Mouse (Mus musculus) intestine, embryonic 14.5 days (tissue): Measurements from ENCODE around the gene Cpne7. TPM values are rescaled to one million over a fixed set of nuclear protein-coding genes. Genes with fewer than 3 reads are reported as not detected.

Experiments used
- ATAC-seq: fragments of 200-750 bp; cut with Nextera tagmentation; replicated peaks from 2 replicates; pipeline ENCODE4 v1.8.0; 2017; ENCODE audit warnings: low read depth, moderate number of reproducible peaks, moderate TSS enrichment, moderate library complexity; ENCODE audit not compliant: low FRiP score, low TSS enrichment
- DNase-seq: peaks from one replicate; pipeline ENCODE4 v3.0.0-alpha.2; 2018; ENCODE audit warnings: low spot score
- H3K27ac ChIP-seq: fragments of 300-500 bp; sonication (generic); 2 replicates; pipeline ENCODE4 v1.5.1; 2014; ENCODE audit warnings: low read depth, mild to moderate bottlenecking, control low read depth
- H3K27me3 ChIP-seq: fragments of 300-500 bp; sonication (generic); replicated peaks from 2 replicates; pipeline ENCODE4 v1.6.1; 2014; ENCODE audit warnings: low read length, control low read depth; ENCODE audit not compliant: control insufficient read depth, insufficient read depth
- H3K36me3 ChIP-seq: fragments of 300-500 bp; sonication (generic); 2 replicates; pipeline ENCODE4 v1.6.1; 2014; ENCODE audit warnings: low read length, control low read depth; ENCODE audit not compliant: control insufficient read depth, insufficient read depth
- H3K4me1 ChIP-seq: fragments of 300-500 bp; sonication (generic); replicated peaks from 2 replicates; pipeline ENCODE4 v1.6.1; 2014; ENCODE audit warnings: low read length, control low read depth, mixed read lengths; ENCODE audit not compliant: control insufficient read depth, insufficient read depth
- H3K4me2 ChIP-seq: fragments of 300-500 bp; sonication (generic); 2 replicates; pipeline ENCODE4 v1.6.1; 2014; ENCODE audit warnings: low read length
- H3K4me3 ChIP-seq: fragments of 300-500 bp; sonication (generic); 2 replicates; pipeline ENCODE4 v1.5.1; 2014; ENCODE audit warnings: low read depth, low read length, control low read depth, mixed read lengths
- H3K9ac ChIP-seq: fragments of 300-500 bp; sonication (generic); 2 replicates; pipeline ENCODE4 v1.6.1; 2014; ENCODE audit warnings: mild to moderate bottlenecking, low read length
- H3K9me3 ChIP-seq: fragments of 300-500 bp; sonication (generic); 2 replicates; pipeline ENCODE4 v1.6.1; 2016; ENCODE audit warnings: low read length, control low read depth; ENCODE audit not compliant: control insufficient read depth
- WGBS: fragments of 180-500 bp; shearing (Covaris S2); extraction: QIAGEN DNeasy Blood & Tissue Kit; methylation state at CpG from one replicate; pipeline ENCODE4 v1.1.7; 2014; 5-methylcytosine and 5-hydroxymethylcytosine counted together
- polyA plus RNA-seq: library from polyadenylated mRNA; unstranded; fragments of >200 nt; fragmentation: Nextera tagmentation; extraction: Ambion mirVana; gene quantifications from 2 replicates; pipeline ENCODE4 v1.2.1, GENCODE M21; 2014

Gene Cpne7
- 0.70 and 0.85 TPM in 2 replicates for polyA plus RNA-seq

DNA sequence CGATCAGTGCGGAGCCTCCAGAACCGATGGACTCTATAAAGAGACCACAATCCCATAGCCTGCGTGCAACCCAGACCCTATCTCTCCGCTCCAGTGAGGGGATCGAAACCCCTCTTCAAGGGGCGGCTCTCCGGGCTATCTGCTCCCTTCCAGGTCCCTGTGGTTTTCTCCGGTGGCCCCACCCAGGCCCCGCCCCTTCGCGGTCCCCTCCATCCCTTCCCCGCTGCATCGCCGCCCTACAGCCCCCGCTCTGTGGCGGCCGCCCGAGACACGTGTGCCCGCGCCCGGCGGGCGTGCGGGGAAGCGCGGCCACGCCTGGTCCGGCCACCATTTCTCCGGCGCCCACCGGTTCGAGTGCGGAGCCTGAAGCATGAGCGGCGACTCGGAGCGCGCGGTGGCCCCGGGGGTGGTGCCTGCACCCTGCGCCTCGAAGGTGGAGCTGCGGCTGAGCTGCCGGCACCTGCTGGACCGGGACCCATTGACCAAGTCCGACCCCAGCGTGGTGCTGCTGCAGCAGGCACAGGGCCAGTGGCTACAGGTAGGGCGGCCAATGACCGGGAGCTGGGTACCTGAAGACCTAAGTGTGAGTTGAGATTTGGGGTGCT lies at the start of gene Cpne7:
Gene Cpne7, plus strand, starts transcription at position 248 of the 605 bp plus-strand sequence.
- H3K36me3 ChIP-seq = no peaks in the 10 kb centered on the region
- H3K27me3 ChIP-seq = peaks cover 43% of the 10 kb centered on the region
- H3K4me2 ChIP-seq = peak within 1 kb of the TSS; percentile 84
- H3K9ac ChIP-seq = peak within 1 kb of the TSS; percentile 22
- WGBS = under 1% methylated on average over 48 of the region's 51 CpGs
- peaks cover 12% of the 10 kb centered on the region for H3K4me1 ChIP-seq
- DNase-seq (no peak), ATAC-seq (peak; percentile 62; the same call in 1 of the 2 replicates)
- H3K4me3 ChIP-seq = peak within 1 kb of the TSS; percentile 41
- H3K27ac ChIP-seq = no peak within 1 kb of the TSS
- H3K9me3 ChIP-seq = no peaks in the 10 kb centered on the region

DNA sequence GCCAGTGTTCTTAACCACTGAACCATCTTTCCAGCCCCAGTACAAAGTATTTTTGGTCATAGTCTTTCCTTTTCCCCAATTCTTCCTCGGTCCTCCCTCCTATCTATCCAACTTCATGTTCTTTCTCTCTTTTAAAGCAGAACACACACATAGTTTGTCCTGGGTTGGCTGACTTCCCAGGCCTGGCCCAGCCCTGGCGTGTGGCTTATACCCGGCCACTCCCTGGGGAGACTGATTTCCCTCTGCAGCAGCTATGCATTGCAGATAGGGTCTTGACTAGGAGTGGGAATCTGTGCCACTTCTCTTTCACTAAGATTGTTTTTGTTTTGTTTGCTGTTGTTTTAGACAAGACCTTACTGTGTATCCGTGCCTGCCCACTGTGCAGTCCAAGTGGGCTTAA lies 46.0 kb upstream of the Cpne7 start:
- peaks cover 60% of the 10 kb centered on the region for H3K36me3 ChIP-seq
- DNase-seq (no peak), ATAC-seq (no peak)
- H3K27ac ChIP-seq = no peak overlapping the region
- H3K9ac ChIP-seq = no peak overlapping the region
- no peaks in the 10 kb centered on the region for H3K27me3 ChIP-seq
- 77% methylated on average over 4 of the region's 4 CpGs for WGBS
- no peak overlapping the region for H3K4me3 ChIP-seq
- H3K9me3 ChIP-seq = no peaks in the 10 kb centered on the region
- H3K4me2 ChIP-seq = no peak overlapping the region
- peaks cover 7% of the 10 kb centered on the region for H3K4me1 ChIP-seq

GRCm38 (mm10) chr8:123077213-123077612 lies 40.0 kb upstream of the Cpne7 start:
- H3K4me1 ChIP-seq = no peaks in the 10 kb centered on the region
- WGBS = 81% methylated on average over 6 of the region's 6 CpGs
- no peak overlapping the region for H3K4me3 ChIP-seq
- H3K4me2 ChIP-seq = no peak overlapping the region
- H3K9ac ChIP-seq = no peak overlapping the region
- no peak overlapping the region for H3K27ac ChIP-seq
- ATAC-seq = no peak
- H3K36me3 ChIP-seq = peaks cover 91% of the 10 kb centered on the region
- H3K27me3 ChIP-seq = no peaks in the 10 kb centered on the region
- H3K9me3 ChIP-seq = no peaks in the 10 kb centered on the region
- no peak for DNase-seq

- Histone ChIP-seq H3K9ac (no peak overlapping the region), H3K4me3 (no peak overlapping the region), H3K36me3 (peaks cover 97% of the 10 kb centered on the region), H3K9me3 (no peaks in the 10 kb centered on the region), H3K4me2 (no peak overlapping the region), H3K27ac (no peak overlapping the region), H3K27me3 (no peaks in the 10 kb centered on the region), H3K4me1 (no peaks in the 10 kb centered on the region)
- ATAC-seq = no peak
- DNase-seq = no peak
- WGBS = 88% methylated on average over 6 of the region's 6 CpGs
Measured at GRCm38 (mm10) chr8:123082993-123083392, 34.2 kb upstream of the Cpne7 start.

- no peak for DNase-seq
- Histone ChIP-seq H3K4me1 (no peaks in the 10 kb centered on the region), H3K27me3 (no peaks in the 10 kb centered on the region), H3K36me3 (peaks cover 98% of the 10 kb centered on the region), H3K27ac (no peak overlapping the region), H3K9ac (no peak overlapping the region), H3K4me2 (no peak overlapping the region), H3K4me3 (no peak overlapping the region), H3K9me3 (no peaks in the 10 kb centered on the region)
- WGBS = 93% methylated on average over 12 of the region's 12 CpGs
- ATAC-seq = no peak
Measured at GRCm38 (mm10) chr8:123083610-123084009, 33.6 kb upstream of the Cpne7 start.

- DNase-seq (no peak), ATAC-seq (no peak)
- H3K4me1 ChIP-seq = no peaks in the 10 kb centered on the region
- peaks cover 98% of the 10 kb centered on the region for H3K36me3 ChIP-seq
- H3K4me3 ChIP-seq = no peak overlapping the region
- H3K9me3 ChIP-seq = no peaks in the 10 kb centered on the region
- H3K27ac ChIP-seq = no peak overlapping the region
- no peaks in the 10 kb centered on the region for H3K27me3 ChIP-seq
- WGBS = 84% methylated on average over 9 of the region's 9 CpGs
- no peak overlapping the region for H3K9ac ChIP-seq
- no peak overlapping the region for H3K4me2 ChIP-seq
Measured at GRCm38 (mm10) chr8:123087289-123087688, 29.9 kb upstream of the Cpne7 start.

GRCm38 (mm10) chr8:123097216-123097615 lies 20.0 kb upstream of the Cpne7 start:
- Histone ChIP-seq H3K36me3 (peaks cover 44% of the 10 kb centered on the region), H3K9me3 (no peaks in the 10 kb centered on the region), H3K27ac (no peak overlapping the region), H3K4me2 (no peak overlapping the region), H3K27me3 (no peaks in the 10 kb centered on the region), H3K9ac (no peak overlapping the region), H3K4me3 (no peak overlapping the region), H3K4me1 (no peaks in the 10 kb centered on the region)
- WGBS = 88% methylated on average over 11 of the region's 11 CpGs
- ATAC-seq (no peak), DNase-seq (no peak)

DNA sequence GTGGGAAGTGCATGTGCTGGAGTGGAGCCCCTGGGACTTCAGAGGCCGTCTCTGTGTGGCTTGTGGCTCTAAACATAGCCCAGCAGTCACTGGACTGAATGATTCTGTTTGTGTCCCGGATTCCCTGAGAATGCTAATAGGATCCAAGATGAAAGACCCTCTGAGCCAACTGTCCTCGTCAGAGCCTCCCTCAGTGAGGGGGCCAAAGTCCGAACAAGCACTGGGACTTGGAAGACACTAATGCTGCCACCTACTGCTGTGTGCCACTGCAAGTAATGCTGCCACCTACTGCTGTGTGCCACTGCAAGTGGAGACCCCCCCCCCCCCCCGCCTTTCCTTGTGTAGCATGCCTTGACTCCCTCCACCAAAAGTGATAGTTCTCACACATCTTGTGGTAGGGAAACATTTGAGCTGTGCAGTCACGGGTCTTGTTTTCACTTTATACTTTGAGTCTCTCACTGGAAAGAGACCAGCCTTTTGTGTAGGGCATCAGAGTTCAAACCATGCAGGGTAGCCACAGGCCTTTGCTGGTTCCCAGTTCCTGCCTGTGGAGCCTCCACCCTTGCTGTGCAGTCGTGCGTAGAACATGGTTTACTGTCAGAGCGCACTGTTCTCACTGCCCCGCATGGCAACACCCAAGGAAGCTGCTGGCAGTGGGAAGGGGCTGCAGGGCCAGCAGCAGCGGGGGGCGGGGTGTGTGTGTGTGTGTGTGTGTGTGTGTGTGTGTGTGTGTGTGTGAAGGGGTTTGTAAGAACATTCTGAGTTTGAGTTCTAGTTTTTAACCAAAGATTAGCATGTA lies 19.2 kb upstream of the Cpne7 start:
- Histone ChIP-seq H3K9me3 (no peaks in the 10 kb centered on the region), H3K4me2 (no peak overlapping the region), H3K36me3 (peaks cover 41% of the 10 kb centered on the region), H3K27ac (no peak overlapping the region), H3K9ac (no peak overlapping the region), H3K27me3 (no peaks in the 10 kb centered on the region), H3K4me1 (no peaks in the 10 kb centered on the region), H3K4me3 (no peak overlapping the region)
- ATAC-seq = no peak
- no peak for DNase-seq
- WGBS = 78% methylated on average over 12 of the region's 12 CpGs
